In the genomic region with DNA sequence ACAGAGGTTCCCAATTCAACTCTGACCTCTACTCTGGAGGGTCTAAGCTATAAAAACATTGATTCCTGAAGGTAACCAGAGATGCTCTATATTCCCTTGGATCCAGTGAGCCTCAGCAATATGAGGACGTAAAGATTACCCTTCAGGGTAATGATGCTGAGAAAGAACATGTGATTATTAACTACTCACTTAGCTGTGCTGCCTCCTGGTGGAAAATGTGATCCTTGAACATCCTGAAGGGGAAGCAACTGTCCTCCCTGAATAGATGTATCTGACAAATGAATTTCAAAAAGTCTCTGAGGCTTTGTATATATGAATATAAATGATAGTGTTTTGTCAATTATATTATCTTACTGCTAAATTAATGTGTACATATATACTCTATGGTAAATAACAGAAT, we compare ENCODE assay signal across 28 mouse cellular contexts. TPM values are rescaled to one million over a fixed set of nuclear protein-coding genes. Genes with fewer than 3 reads are reported as not detected.
DNase-seq lines count a peak whose midpoint lies in the region; ATAC-seq and TF ChIP-seq lines count a peak whose summit lies in the region.
"Had no signal": no experiment of that assay in that cellular context is flagged by ENCODE, and none has a peak within 500 bp of the region (broad histone marks: within the 10 kb centered on the region; RNA-seq: fewer than 3 reads in every experiment).

No protein-coding gene starts in this region.

- no peak overlapping the region for H3K4me3 ChIP-seq in kidney, embryonic 16.5 days (ENCODE audit: low read length)
- no peak overlapping the region for H3K4me3 ChIP-seq in lung, postnatal 0 days (ENCODE audit: low read depth, low read length)
- H3K4me3 ChIP-seq: forebrain, embryonic 12.5 days; intestine, embryonic 15.5 days; left cerebral cortex, adult 2 months; lung, embryonic 15.5 days; megakaryocyte, embryonic 14.5 days; midbrain, embryonic 15.5 days; neural tube, embryonic 15.5 days; stomach, embryonic 15.5 days had no signal

- H3K4me2 ChIP-seq in kidney, embryonic 16.5 days (replicated peaks; ENCODE audit: low read depth, low read length), result no peak overlapping the region
- no peak overlapping the region for H3K4me2 ChIP-seq in lung, postnatal 0 days (replicated peaks; ENCODE audit: low read depth, low read length)
- H3K4me2 ChIP-seq: forebrain, embryonic 12.5 days; heart, embryonic 11.5 days; hindbrain, embryonic 14.5 days; intestine, embryonic 15.5 days; lung, embryonic 15.5 days; midbrain, embryonic 15.5 days; neural tube, embryonic 15.5 days; stomach, embryonic 15.5 days had no signal

- H3K27ac ChIP-seq in kidney, embryonic 16.5 days (ENCODE audit: low read length), result no peak overlapping the region
- H3K27ac ChIP-seq in lung, postnatal 0 days (ENCODE audit: low read length), result no peak overlapping the region
- H3K27ac ChIP-seq: forebrain, embryonic 12.5 days; hindbrain, embryonic 14.5 days; intestine, embryonic 15.5 days; left cerebral cortex, adult 2 months; lung, embryonic 15.5 days; midbrain, embryonic 15.5 days; neural tube, embryonic 15.5 days; stomach, embryonic 15.5 days had no signal

- no peaks in the 10 kb centered on the region for H3K36me3 ChIP-seq in kidney, embryonic 16.5 days (ENCODE audit: insufficient read depth, low read length)
- H3K36me3 ChIP-seq in lung, postnatal 0 days (ENCODE audit: insufficient read depth, low read length), result no peaks in the 10 kb centered on the region
- H3K36me3 ChIP-seq: forebrain, embryonic 12.5 days; intestine, embryonic 15.5 days; lung, embryonic 15.5 days; midbrain, embryonic 15.5 days; neural tube, embryonic 15.5 days; stomach, embryonic 15.5 days had no signal

- H3K27me3 ChIP-seq in kidney, embryonic 16.5 days (ENCODE audit: insufficient read depth, low read length), result no peaks in the 10 kb centered on the region
- no peaks in the 10 kb centered on the region for H3K27me3 ChIP-seq in lung, postnatal 0 days (replicated peaks; ENCODE audit: insufficient read depth, low read length)
- H3K27me3 ChIP-seq: forebrain, embryonic 12.5 days; intestine, embryonic 15.5 days; lung, embryonic 15.5 days; megakaryocyte, embryonic 14.5 days; midbrain, embryonic 15.5 days; neural tube, embryonic 15.5 days; stomach, embryonic 15.5 days had no signal

- no peak for ATAC-seq in kidney, embryonic 16.5 days (ENCODE audit: low FRiP score, low TSS enrichment)
- no peak for ATAC-seq in lung, postnatal 0 days
- ATAC-seq: activated CD4-positive, CD25-positive, alpha-beta regulatory T cell, adult 4 months; intestine, embryonic 15.5 days; midbrain, embryonic 15.5 days had no signal

- H3K9ac ChIP-seq in kidney, embryonic 16.5 days (replicated peaks; ENCODE audit: low read length), result no peak overlapping the region
- no peak overlapping the region for H3K9ac ChIP-seq in lung, postnatal 0 days (replicated peaks; ENCODE audit: low read depth)
- H3K9ac ChIP-seq: forebrain, embryonic 12.5 days; hindbrain, embryonic 14.5 days; intestine, embryonic 15.5 days; lung, embryonic 15.5 days; midbrain, embryonic 15.5 days; neural tube, embryonic 15.5 days; stomach, embryonic 15.5 days had no signal

- H3K4me1 ChIP-seq in kidney, embryonic 16.5 days (ENCODE audit: insufficient read depth, low read length), result no peaks in the 10 kb centered on the region
- H3K4me1 ChIP-seq in lung, postnatal 0 days (ENCODE audit: insufficient read depth, low read depth, low read length), result no peaks in the 10 kb centered on the region
- H3K4me1 ChIP-seq: forebrain, embryonic 12.5 days; intestine, embryonic 15.5 days; lung, embryonic 15.5 days; megakaryocyte, embryonic 14.5 days; midbrain, embryonic 15.5 days; neural tube, embryonic 15.5 days; stomach, embryonic 15.5 days had no signal

- WGBS in kidney, embryonic 16.5 days, result 17% methylated on average over 1 of the region's 1 CpGs
- WGBS in lung, postnatal 0 days, result 42% methylated on average over 1 of the region's 1 CpGs

- DNase-seq in embryo, embryonic 10 days (ENCODE audit: low spot score), result peak; percentile 13
- DNase-seq in embryo, embryonic 9.5 days (ENCODE audit: extremely low spot score), result no peak
- peak; percentile 10 for DNase-seq in kidney, postnatal 10 days
- DNase-seq in lung, postnatal 0 days (ENCODE audit: low spot score), result peak; percentile 6
- no peak for DNase-seq in lung, postnatal 14 days
- peak; percentile 11 for DNase-seq in ZHBTc4 (ENCODE audit: low read depth, low spot score)
- no peak for DNase-seq in frontal cortex, postnatal 36 days (ENCODE audit: low spot score in 2 of 2)
- DNase-seq: adrenal gland, postnatal 10 days; cerebellum, postnatal 10 days; layer of hippocampus, adult 9-11 months; left cerebral cortex, postnatal 4 days; liver; right cerebral cortex, postnatal 14 days; thymus, adult 2 months had no signal

- peaks cover 8% of the 10 kb centered on the region; the same call in 1 of the 2 replicates for H3K9me3 ChIP-seq in kidney, embryonic 16.5 days (ENCODE audit: low read length)
- H3K9me3 ChIP-seq in lung, postnatal 0 days (ENCODE audit: low read length), result no peaks in the 10 kb centered on the region
- H3K9me3 ChIP-seq: intestine, embryonic 15.5 days; lung, embryonic 15.5 days; megakaryocyte, embryonic 14.5 days; stomach, embryonic 15.5 days had no signal

- TF ChIP-seq EP300 in lung, postnatal 0 days (IDR thresholded peaks at IDR 0.05), result no peak

- peak; percentile 42 for TF ChIP-seq CTCF in lung, postnatal 0 days (IDR thresholded peaks at IDR 0.05)

RNA-seq across cellular contexts. Expression of a gene that starts 6.8 kb away (rescaled TPM):
- polyA plus RNA-seq in kidney, embryonic 16.5 days (2015; fragmentation: Nextera tagmentation; extraction: Ambion mirVana), result not detected in 2 replicates
- polyA plus RNA-seq in lung, postnatal 0 days (2015; fragmentation: Nextera tagmentation; extraction: Ambion mirVana), result not detected in 2 replicates
- polyA plus RNA-seq: activated CD4-positive, CD25-positive, alpha-beta regulatory T cell, adult 4 months; embryonic facial prominence, embryonic 11.5 days; forebrain, embryonic 12.5 days; heart, embryonic 11.5 days; hindbrain, embryonic 14.5 days; intestine, embryonic 15.5 days; lung, embryonic 15.5 days; midbrain, embryonic 15.5 days; neural tube, embryonic 15.5 days; spleen, adult 2 months; stomach, embryonic 15.5 days had no signal

RNA-seq across cellular contexts. Expression of a gene that starts 11.7 kb away (rescaled TPM):
- polyA plus RNA-seq in kidney, embryonic 16.5 days (2015; fragmentation: Nextera tagmentation; extraction: Ambion mirVana), result not detected in 2 replicates
- not detected in 2 replicates for polyA plus RNA-seq in lung, postnatal 0 days (2015; fragmentation: Nextera tagmentation; extraction: Ambion mirVana)
- polyA plus RNA-seq: activated CD4-positive, CD25-positive, alpha-beta regulatory T cell, adult 4 months; embryonic facial prominence, embryonic 11.5 days; forebrain, embryonic 12.5 days; heart, embryonic 11.5 days; hindbrain, embryonic 14.5 days; lung, embryonic 15.5 days; midbrain, embryonic 15.5 days; neural tube, embryonic 15.5 days; spleen, adult 2 months had no signal

RNA-seq across cellular contexts. Expression of a gene that starts 21.0 kb away (rescaled TPM):
- not detected in 2 replicates for polyA plus RNA-seq in kidney, embryonic 16.5 days (2015; fragmentation: Nextera tagmentation; extraction: Ambion mirVana)
- not detected in 2 replicates for polyA plus RNA-seq in lung, postnatal 0 days (2015; fragmentation: Nextera tagmentation; extraction: Ambion mirVana)
- polyA plus RNA-seq: activated CD4-positive, CD25-positive, alpha-beta regulatory T cell, adult 4 months; embryonic facial prominence, embryonic 11.5 days; forebrain, embryonic 12.5 days; heart, embryonic 11.5 days; hindbrain, embryonic 14.5 days; intestine, embryonic 15.5 days; lung, embryonic 15.5 days; midbrain, embryonic 15.5 days; neural tube, embryonic 15.5 days; spleen, adult 2 months; stomach, embryonic 15.5 days; thymus, adult 2 months had no signal

RNA-seq across cellular contexts. Expression of a gene that starts 26.9 kb away (rescaled TPM):
- polyA plus RNA-seq in kidney, embryonic 16.5 days (2015; fragmentation: Nextera tagmentation; extraction: Ambion mirVana), result 0.64 and 1.4 TPM in 2 replicates
- 2.2 and 3.4 TPM in 2 replicates for polyA plus RNA-seq in lung, postnatal 0 days (2015; fragmentation: Nextera tagmentation; extraction: Ambion mirVana)
- polyA plus RNA-seq: activated CD4-positive, CD25-positive, alpha-beta regulatory T cell, adult 4 months; forebrain, embryonic 12.5 days; heart, embryonic 11.5 days; hindbrain, embryonic 14.5 days; intestine, embryonic 15.5 days; lung, embryonic 15.5 days; midbrain, embryonic 15.5 days; neural tube, embryonic 15.5 days; spleen, adult 2 months had no signal

RNA-seq across cellular contexts. Expression of a gene that starts 47.7 kb away (rescaled TPM):
- polyA plus RNA-seq in kidney, embryonic 16.5 days (2015; fragmentation: Nextera tagmentation; extraction: Ambion mirVana), result not detected in 2 replicates
- 0.27 TPM in 1 of 2 replicates, not detected in the other for polyA plus RNA-seq in lung, postnatal 0 days (2015; fragmentation: Nextera tagmentation; extraction: Ambion mirVana)
- polyA plus RNA-seq: activated CD4-positive, CD25-positive, alpha-beta regulatory T cell, adult 4 months; embryonic facial prominence, embryonic 11.5 days; forebrain, embryonic 12.5 days; heart, embryonic 11.5 days; hindbrain, embryonic 14.5 days; intestine, embryonic 15.5 days; lung, embryonic 15.5 days; midbrain, embryonic 15.5 days; neural tube, embryonic 15.5 days; spleen, adult 2 months; stomach, embryonic 15.5 days had no signal

Comparison
In these comparisons a context has a peak if more than half of its experiments do, and no peak if none do; other contexts are left out.
1. DNase-seq: peak in embryo, embryonic 10 days (single experiment), kidney, postnatal 10 days (single experiment), lung, postnatal 0 days (single experiment) and ZHBTc4 (single experiment); none in embryo, embryonic 9.5 days (single experiment), lung, postnatal 14 days (single experiment) and frontal cortex, postnatal 36 days (0 of 2).